Mouse (Mus musculus) hindbrain, postnatal 0 days (tissue): ENCODE measurements at regions not wholly inside any gene's neighbourhood (a gene's known extent, or its start where the extent isn't known, plus 50 kb on each side); places are given as distances from the start of the nearest gene placed in this dataset.
A peak's percentile ranks its signal among the peaks of the same experiment; 100 is the strongest.

Experiments used
- ATAC-seq: fragments of 200-750 bp; cut with Nextera tagmentation; 2 replicates; pipeline ENCODE4 v1.8.0; 2017; ENCODE audit warnings: mild to moderate bottlenecking, moderate TSS enrichment, moderate library complexity
- DNase-seq: peaks from one replicate; pipeline ENCODE4 v3.0.0-alpha.2; 2015; ENCODE audit warnings: low spot score
- H3K27ac ChIP-seq: fragments of 300-500 bp; sonication (generic); 2 replicates; pipeline ENCODE4 v1.5.1; 2014; ENCODE audit warnings: mild to moderate bottlenecking
- H3K27me3 ChIP-seq: fragments of 300-500 bp; sonication (generic); 2 replicates; pipeline ENCODE4 v1.6.1; 2014; ENCODE audit warnings: low read length, mixed read lengths; ENCODE audit not compliant: insufficient read depth
- H3K36me3 ChIP-seq: fragments of 300-500 bp; sonication (generic); 2 replicates; pipeline ENCODE4 v1.6.1; 2014; ENCODE audit warnings: low read length, mixed read lengths; ENCODE audit not compliant: insufficient read depth
- H3K4me1 ChIP-seq: fragments of 300-500 bp; sonication (generic); 2 replicates; pipeline ENCODE4 v1.6.1; 2014; ENCODE audit warnings: antibody characterized with exemption, low read length, mixed read lengths; ENCODE audit not compliant: insufficient read depth
- H3K4me2 ChIP-seq: fragments of 300-500 bp; sonication (generic); 2 replicates; pipeline ENCODE4 v1.6.1; 2014; ENCODE audit warnings: low read depth, mild to moderate bottlenecking, low read length, moderate library complexity, mixed read lengths
- H3K4me3 ChIP-seq: fragments of 300-500 bp; sonication (generic); 2 replicates; pipeline ENCODE4 v1.5.1; 2014; ENCODE audit warnings: low read length
- H3K9ac ChIP-seq: fragments of 300-500 bp; sonication (generic); replicated peaks from 2 replicates; pipeline ENCODE4 v1.6.1; 2014; ENCODE audit warnings: mild to moderate bottlenecking, low read length, moderate library complexity, mixed read lengths
- H3K9me3 ChIP-seq: fragments of 300-500 bp; sonication (generic); 2 replicates; pipeline ENCODE4 v1.6.1; 2016; ENCODE audit warnings: low read length, mixed read lengths
- CTCF ChIP-seq: IDR thresholded peaks from 2 replicates; pipeline ENCODE4 v1.5.1; 2016; ENCODE audit warnings: antibody characterized with exemption, control low read depth, low read depth
- WGBS: fragments of 180-500 bp; shearing (Covaris S2); extraction: QIAGEN DNeasy Blood & Tissue Kit; methylation state at CpG from one replicate; pipeline ENCODE4 v1.1.7; 2014; 5-methylcytosine and 5-hydroxymethylcytosine counted together

GRCm38 (mm10) chr12:35317046-35317445, 217.8 kb downstream of the Ahr start:
- Histone ChIP-seq H3K9me3 (no peaks in the 10 kb centered on the region), H3K4me1 (no peaks in the 10 kb centered on the region), H3K27ac (no peak overlapping the region), H3K4me2 (no peak overlapping the region), H3K4me3 (no peak overlapping the region), H3K9ac (no peak overlapping the region), H3K36me3 (no peaks in the 10 kb centered on the region), H3K27me3 (no peaks in the 10 kb centered on the region)
- ATAC-seq: no peak
- 87% methylated on average over 3 of the region's 3 CpGs for WGBS
- no peak for DNase-seq
- no peak for TF ChIP-seq CTCF

- Histone ChIP-seq H3K9ac (no peak overlapping the region), H3K4me1 (no peaks in the 10 kb centered on the region), H3K4me3 (no peak overlapping the region), H3K4me2 (no peak overlapping the region), H3K36me3 (no peaks in the 10 kb centered on the region), H3K27ac (no peak overlapping the region), H3K9me3 (no peaks in the 10 kb centered on the region), H3K27me3 (no peaks in the 10 kb centered on the region)
- DNase-seq: no peak
- 82% methylated on average over 2 of the region's 2 CpGs for WGBS
- no peak for ATAC-seq
- TF ChIP-seq CTCF: no peak
Observed at GRCm38 (mm10) chr12:35314035-35314434, 220.8 kb downstream of the Ahr start.

- Histone ChIP-seq H3K27ac (no peak overlapping the region), H3K9me3 (no peaks in the 10 kb centered on the region), H3K27me3 (no peaks in the 10 kb centered on the region), H3K4me1 (no peaks in the 10 kb centered on the region), H3K4me2 (0 out of 2 replicates have a peak overlapping the region, but pooled peaks have one; percentile 5), H3K36me3 (no peaks in the 10 kb centered on the region), H3K9ac (no peak overlapping the region), H3K4me3 (no peak overlapping the region)
- peak; percentile 63 for DNase-seq
- peak; percentile 86 for ATAC-seq
- WGBS: 34% methylated on average over 11 of the region's 11 CpGs
- TF ChIP-seq CTCF: no peak
Observed at GRCm38 (mm10) chr12:35313191-35313925, 221.5 kb downstream of the Ahr start.

- Histone ChIP-seq H3K27ac (no peak overlapping the region), H3K4me1 (no peaks in the 10 kb centered on the region), H3K4me2 (no peak overlapping the region), H3K36me3 (no peaks in the 10 kb centered on the region), H3K4me3 (no peak overlapping the region), H3K9ac (no peak overlapping the region), H3K9me3 (no peaks in the 10 kb centered on the region), H3K27me3 (no peaks in the 10 kb centered on the region)
- ATAC-seq (no peak), DNase-seq (peak; percentile 58)
- peak; percentile 63 for TF ChIP-seq CTCF
Observed at GRCm38 (mm10) chr12:35308537-35308936, 226.3 kb downstream of the Ahr start.

- Histone ChIP-seq H3K27me3 (no peaks in the 10 kb centered on the region), H3K4me3 (no peak overlapping the region), H3K9ac (no peak overlapping the region), H3K9me3 (no peaks in the 10 kb centered on the region), H3K4me1 (no peaks in the 10 kb centered on the region), H3K27ac (no peak overlapping the region), H3K4me2 (no peak overlapping the region), H3K36me3 (no peaks in the 10 kb centered on the region)
- no peak for DNase-seq
- no peak for TF ChIP-seq CTCF
- no peak for ATAC-seq
- 72% methylated on average over 3 of the region's 3 CpGs for WGBS
Observed at GRCm38 (mm10) chr12:35303764-35304717, 230.8 kb downstream of the Ahr start.

- ATAC-seq: no peak
- 88% methylated on average over 2 of the region's 2 CpGs for WGBS
Observed at GRCm38 (mm10) chr12:35303188-35303587, 231.7 kb downstream of the Ahr start.

More at GRCm38 (mm10) chr12:35303188-35303587, 231.7 kb downstream of the Ahr start:
- Histone ChIP-seq H3K4me1 (no peaks in the 10 kb centered on the region), H3K4me2 (no peak overlapping the region), H3K9ac (no peak overlapping the region), H3K36me3 (no peaks in the 10 kb centered on the region), H3K9me3 (no peaks in the 10 kb centered on the region), H3K27ac (no peak overlapping the region), H3K27me3 (no peaks in the 10 kb centered on the region), H3K4me3 (no peak overlapping the region)
- TF ChIP-seq CTCF: no peak
- no peak for DNase-seq
